34 mouse cellular contexts compared by ENCODE assay signal in genomic region chr12:71775126-71775525, GRCm38 (mm10).
"Had no signal": no experiment of that assay in that cellular context is flagged by ENCODE, and none has a peak within 500 bp of the region (broad histone marks: within the 10 kb centered on the region; RNA-seq: fewer than 3 reads in every experiment).

No protein-coding gene starts in this region.

- H3K4me2 ChIP-seq: heart, embryonic 11.5 days; heart, embryonic 12.5 days; heart, embryonic 13.5 days; heart, embryonic 15.5 days; hindbrain, embryonic 12.5 days; hindbrain, embryonic 13.5 days; hindbrain, embryonic 14.5 days; hindbrain, embryonic 15.5 days; intestine, embryonic 15.5 days; kidney, embryonic 15.5 days had no signal

- H3K4me3 ChIP-seq: heart, embryonic 10.5 days; heart, embryonic 12.5 days; heart, embryonic 13.5 days; heart, embryonic 15.5 days; hindbrain, embryonic 10.5 days; hindbrain, embryonic 12.5 days; hindbrain, embryonic 13.5 days; hindbrain, embryonic 15.5 days; intestine, embryonic 15.5 days; kidney, embryonic 15.5 days; layer of hippocampus, adult 2 months had no signal

- H3K9ac ChIP-seq: heart, embryonic 12.5 days; heart, embryonic 13.5 days; heart, embryonic 15.5 days; hindbrain, embryonic 12.5 days; hindbrain, embryonic 13.5 days; hindbrain, embryonic 14.5 days; hindbrain, embryonic 15.5 days; intestine, embryonic 15.5 days; kidney, embryonic 15.5 days had no signal

- H3K27ac ChIP-seq: heart, embryonic 10.5 days; heart, embryonic 13.5 days; heart, embryonic 15.5 days; hindbrain, embryonic 10.5 days; hindbrain, embryonic 12.5 days; hindbrain, embryonic 13.5 days; hindbrain, embryonic 14.5 days; hindbrain, embryonic 15.5 days; hindbrain, postnatal 0 days; intestine, embryonic 15.5 days; kidney, embryonic 15.5 days; kidney, postnatal 0 days; layer of hippocampus, adult 2 months had no signal

- H3K36me3 ChIP-seq: heart, embryonic 10.5 days; heart, embryonic 12.5 days; heart, embryonic 13.5 days; heart, embryonic 15.5 days; hindbrain, embryonic 10.5 days; hindbrain, embryonic 12.5 days; hindbrain, embryonic 13.5 days; hindbrain, embryonic 15.5 days; intestine, embryonic 15.5 days; kidney, embryonic 15.5 days had no signal

- DNase-seq: heart, postnatal 10 days; heart, postnatal 36 days; heart, postnatal 4 days; kidney, adult 11 months; kidney, adult 18-20 months; kidney, adult 2 months; kidney, adult 8-10 months; kidney, adult 9 months; kidney, postnatal 10 days; kidney, postnatal 14 days; kidney, postnatal 25 days; kidney, postnatal 36 days; kidney, postnatal 4 days; layer of hippocampus, adult 9-11 months; layer of hippocampus, postnatal 36 days had no signal

- H3K9me3 ChIP-seq: heart, embryonic 10.5 days; heart, embryonic 12.5 days; heart, embryonic 13.5 days; heart, embryonic 15.5 days; hindbrain, embryonic 10.5 days; hindbrain, embryonic 12.5 days; hindbrain, embryonic 13.5 days; hindbrain, embryonic 15.5 days; intestine, embryonic 15.5 days; kidney, embryonic 15.5 days had no signal

- ATAC-seq: hindbrain, embryonic 16.5 days; hindbrain, postnatal 0 days; inflammation-experienced regulatory T-cells, adult 6 months; intestine, embryonic 15.5 days; intestine, embryonic 16.5 days; intestine, postnatal 0 days had no signal

- H3K27me3 ChIP-seq: heart, embryonic 12.5 days; heart, embryonic 13.5 days; heart, embryonic 15.5 days; hindbrain, embryonic 12.5 days; hindbrain, embryonic 13.5 days; hindbrain, embryonic 15.5 days; intestine, embryonic 15.5 days; kidney, embryonic 15.5 days had no signal
